Mouse (Mus musculus): ENCODE results near the gene Skint7.

- no peak for TF ChIP-seq CTCF (IDR thresholded peaks at IDR 0.05; ENCODE audit: insufficient read depth, low read depth, low read length)
- TF ChIP-seq POLR2A (IDR thresholded peaks at IDR 0.05; ENCODE audit: insufficient read depth, low read depth, low read length), result no peak
Measured at GRCm38 (mm10) chr4:111961309-111961708, 11.4 kb upstream of the Skint7 start.
